Mouse (Mus musculus) kidney, adult 18-20 months (tissue): ENCODE results near the gene 9930021J03Rik.

Experiments used
- DNase-seq: peaks from one replicate; pipeline ENCODE4 v3.0.0; 2021

Gene 9930021J03Rik

DNA sequence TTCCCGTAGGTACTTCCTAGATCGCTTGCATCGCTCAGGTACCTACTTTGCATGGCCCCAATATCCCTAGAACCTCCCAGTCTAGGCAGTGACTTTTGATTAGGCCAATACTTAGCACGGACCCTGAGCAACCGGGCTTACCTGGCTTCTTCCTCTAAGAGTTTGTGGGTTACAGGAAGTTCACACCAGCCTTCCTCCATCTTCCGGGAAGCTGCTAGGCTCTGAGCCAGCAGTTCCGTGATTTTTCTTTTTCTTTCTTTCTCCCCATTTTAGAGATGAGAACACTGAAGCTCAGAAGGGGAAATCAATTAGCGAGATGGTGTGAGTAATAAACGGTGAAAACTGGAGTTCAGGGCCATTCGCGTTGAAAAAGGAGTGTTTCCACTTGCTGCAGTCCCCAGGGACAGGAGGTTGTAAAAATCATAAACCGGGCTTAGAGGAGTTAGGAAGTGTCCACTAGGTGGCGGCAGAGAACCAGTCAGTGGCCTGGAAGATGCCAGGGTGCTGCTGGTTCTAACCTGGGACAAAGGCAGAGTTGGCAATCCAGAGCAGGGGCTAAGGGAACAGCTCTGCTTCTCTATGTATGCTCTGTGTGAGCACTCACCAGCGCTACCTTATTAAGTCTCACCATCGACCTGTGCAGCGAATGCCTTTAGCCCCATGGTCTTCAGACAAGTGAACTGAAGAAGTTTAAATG, 121.8 kb downstream of the 9930021J03Rik start:
- DNase-seq: peak; percentile 86

DNA sequence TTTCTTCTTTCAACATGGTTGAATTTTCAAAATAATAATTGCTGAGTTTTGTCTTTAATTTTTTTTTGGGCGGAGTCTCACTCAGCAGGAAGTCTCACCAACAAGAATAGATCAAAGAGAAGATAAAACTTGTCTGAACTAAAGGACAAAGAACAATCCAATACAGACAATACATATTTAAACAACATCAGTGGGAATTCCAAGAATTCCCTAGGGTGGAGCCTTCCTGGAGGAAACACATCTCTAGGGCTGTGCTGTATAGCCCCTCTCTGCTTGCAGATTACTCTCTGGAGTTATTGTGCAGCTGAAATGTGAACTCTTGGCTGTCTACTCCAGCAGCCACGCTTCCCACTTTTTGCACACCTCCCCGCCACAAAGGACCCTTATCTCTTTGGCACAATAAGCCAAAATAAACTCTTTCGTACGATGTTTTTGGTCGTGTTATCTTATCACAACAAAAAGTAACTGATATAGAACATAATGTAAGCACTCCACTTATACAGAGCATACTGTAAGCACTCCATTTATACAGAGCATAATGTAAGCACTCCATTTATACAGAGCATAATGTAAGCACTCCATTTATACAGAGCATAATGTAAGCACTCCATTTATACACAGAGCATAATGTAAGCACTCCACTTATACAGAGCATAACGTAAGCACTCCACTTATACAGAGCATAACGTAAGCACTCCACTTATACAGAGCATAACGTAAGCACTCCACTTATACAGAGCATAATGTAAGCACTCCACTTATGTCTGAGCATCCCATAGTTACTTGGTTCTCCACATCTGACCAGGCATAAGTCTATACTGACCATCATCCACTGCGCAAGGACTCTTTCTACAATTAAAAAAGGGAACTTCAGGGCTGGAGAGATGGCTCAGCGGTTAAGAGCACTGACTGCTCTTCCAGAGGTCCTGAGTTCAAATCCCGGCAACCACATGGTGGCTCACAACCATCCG, 125.3 kb downstream of the 9930021J03Rik start:
- DNase-seq: no peak

DNA sequence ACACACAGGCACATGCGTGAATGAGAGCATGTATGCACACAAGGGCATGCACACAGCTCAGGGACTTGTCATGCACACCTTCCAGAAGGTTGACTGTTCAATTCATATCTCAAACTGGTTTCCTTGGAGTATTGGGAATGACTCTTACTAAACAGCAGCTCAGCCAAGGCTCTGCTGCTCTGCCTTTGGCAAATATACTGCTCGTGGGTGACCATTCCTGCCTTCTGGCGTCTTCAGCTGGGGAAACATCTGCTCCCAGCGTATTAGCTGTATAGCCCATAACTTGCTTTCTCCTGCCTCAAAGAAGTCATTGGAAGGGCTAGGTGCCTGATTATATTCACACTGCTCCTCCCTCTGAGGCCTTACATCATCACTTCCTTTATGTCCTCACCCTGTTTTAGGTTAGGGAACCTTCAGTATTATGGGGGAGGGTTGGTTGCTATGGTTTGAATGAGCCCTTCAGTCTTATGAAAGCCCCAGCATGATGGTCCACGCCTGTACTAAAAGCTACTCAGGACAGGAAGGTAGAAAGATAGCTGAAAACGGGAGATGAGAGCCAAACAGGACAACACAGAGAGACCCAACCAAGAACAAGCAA, 127.5 kb downstream of the 9930021J03Rik start:
- no peak for DNase-seq

DNA sequence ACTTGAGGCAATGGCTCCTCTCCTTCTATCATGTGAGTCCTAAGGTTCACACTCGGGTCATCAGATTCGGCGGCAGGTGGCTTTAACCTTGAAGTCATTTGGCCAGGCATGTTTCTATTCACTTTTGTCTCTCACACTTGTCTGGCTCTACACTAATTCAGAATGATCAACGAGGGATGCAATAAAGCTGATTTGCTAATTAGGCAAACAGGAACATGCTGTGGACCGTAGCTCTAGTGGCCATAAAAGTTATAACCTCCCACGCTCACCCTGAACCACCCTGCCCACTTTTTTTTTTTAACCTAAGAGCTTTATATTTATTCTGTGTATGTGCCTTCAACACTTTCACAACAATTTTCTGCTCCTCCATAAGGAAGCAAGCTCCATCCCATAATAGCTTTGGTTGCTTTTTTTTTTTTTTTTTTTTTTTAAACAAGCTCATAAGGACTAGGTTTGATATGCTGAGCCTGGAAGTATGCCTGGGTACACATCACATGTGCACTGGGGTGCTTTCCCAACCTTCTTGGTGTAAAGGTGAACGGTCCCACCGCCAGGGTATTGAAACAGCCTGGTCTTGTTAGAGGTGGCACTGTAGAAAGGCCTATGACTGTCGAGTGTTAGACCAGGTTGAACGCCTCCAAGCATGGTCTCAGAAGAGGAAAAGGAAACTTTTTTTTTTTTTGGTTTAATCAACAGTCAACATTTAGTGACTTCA, 129.2 kb downstream of the 9930021J03Rik start:
- DNase-seq: no peak

DNA sequence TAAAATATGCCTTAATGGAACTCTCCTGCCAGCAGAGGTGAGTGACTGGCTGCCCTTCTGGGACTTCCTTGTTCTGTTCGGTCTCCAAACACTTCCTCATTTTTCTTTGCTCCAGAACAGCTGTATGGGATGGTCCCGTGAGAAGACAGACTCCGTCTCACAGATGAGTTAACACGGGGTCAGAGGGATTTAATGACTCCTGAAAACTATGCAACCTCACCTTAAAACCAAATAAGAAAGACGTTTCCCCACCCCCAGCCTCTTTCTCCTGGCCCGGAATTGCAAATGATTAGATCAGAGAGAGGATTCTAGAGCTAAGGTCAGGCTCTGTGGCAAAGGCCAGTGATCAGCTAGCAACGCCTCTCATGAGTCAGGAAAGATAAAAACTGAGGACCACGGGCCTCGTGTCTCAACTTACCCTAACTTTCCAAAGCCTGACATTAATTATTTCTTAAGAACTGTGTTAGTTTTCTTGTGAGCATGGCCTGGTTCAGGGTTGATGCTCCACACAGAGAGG, 130.2 kb downstream of the 9930021J03Rik start:
- no peak for DNase-seq

DNA sequence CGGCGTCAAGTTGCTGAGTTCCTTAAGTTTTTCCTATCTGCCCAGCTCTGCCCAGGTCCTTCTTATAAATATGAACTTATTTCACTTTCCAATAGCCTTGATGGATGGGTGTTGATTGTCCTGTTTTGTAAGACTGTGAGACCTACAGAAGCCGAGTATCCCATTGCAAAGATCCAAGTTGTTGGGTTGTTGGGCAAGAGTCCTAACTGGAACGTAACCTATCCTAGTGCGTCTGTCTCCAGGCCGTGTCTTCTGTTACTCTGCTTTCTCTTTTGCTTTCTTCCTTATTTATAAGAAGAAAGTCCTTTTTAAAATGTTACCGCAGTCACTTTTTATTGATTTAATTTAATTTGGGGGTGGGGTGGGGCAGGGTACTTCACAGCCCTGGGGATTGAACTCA, 130.8 kb downstream of the 9930021J03Rik start:
- DNase-seq: no peak

DNA sequence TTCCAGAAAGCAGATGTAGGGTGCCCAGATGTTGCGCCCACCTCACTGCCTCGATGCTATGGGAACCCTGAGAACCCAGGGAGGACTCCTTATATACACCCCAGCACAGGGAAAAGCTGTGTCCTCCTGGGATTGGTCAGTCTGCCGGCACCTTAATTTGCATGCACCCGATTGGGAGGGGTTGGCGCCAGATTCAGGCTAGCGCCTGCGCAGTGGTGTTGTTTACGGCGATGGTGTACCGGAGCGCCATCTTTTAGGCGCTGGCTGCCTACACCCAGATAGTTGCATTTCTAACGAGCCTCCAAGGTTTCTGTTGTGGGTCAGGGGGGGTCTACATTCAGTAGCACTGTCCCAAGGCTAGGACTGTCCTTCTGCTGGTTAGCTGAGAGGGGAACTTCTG, 133.1 kb downstream of the 9930021J03Rik start:
- no peak for DNase-seq

DNA sequence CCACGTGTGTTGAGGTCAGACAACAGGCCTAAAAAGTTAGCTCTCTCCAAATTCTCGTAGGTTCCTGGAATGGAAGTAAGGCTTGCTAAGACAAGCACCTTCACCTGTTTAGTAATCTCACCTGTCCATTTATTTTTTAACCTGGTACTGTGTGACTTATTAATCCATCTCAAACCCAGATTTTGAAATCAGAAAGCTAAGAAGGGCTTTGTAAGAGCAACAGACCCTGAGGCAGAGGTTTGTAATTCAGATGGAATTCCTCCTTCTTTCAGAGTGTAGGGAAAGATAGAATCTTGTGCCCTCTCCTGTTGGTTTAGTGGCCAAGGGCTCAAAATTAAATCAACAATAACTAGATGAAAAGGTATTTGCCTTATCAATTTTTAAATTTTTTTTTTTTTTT, 134.6 kb downstream of the 9930021J03Rik start:
- DNase-seq: no peak

DNA sequence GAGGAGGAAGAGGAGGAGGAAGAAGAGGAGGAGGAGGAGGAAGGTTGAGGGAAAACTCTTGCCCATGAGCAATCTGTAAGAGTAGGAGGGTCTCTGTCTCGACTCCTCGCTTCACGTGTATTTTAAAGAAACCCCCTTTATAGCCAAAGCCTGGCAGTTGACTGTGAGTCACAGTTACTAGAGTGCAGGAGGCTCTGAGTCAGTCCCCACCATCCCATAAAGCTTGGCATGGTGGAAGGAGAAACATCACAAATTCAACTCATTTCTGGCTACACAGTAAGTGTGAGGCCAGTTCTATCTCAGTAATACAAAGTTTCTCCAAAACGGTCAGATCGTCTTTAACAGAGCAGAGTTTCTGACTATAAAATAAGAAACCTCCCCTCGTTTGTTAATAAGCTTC, 135.5 kb downstream of the 9930021J03Rik start:
- DNase-seq: no peak

DNA sequence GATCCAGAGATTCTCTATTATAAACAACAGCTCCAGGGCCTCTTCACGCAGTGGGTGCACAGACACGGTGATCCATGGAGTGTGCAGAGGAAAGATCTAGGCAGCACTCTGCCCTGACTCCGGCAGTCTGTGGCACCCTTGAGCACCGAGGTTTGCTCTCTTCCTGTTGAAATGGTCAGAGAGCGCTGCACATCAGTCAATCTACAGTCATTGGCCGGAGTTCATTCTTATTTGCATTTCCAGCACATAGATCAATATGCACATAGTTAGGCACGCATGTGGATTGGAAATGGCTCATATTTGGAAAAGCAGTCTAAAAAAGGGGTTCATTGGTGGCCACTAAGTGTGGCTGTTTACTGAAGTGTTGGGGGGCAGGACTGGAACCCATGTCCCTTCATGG, 137.7 kb downstream of the 9930021J03Rik start:
- DNase-seq: no peak

DNA sequence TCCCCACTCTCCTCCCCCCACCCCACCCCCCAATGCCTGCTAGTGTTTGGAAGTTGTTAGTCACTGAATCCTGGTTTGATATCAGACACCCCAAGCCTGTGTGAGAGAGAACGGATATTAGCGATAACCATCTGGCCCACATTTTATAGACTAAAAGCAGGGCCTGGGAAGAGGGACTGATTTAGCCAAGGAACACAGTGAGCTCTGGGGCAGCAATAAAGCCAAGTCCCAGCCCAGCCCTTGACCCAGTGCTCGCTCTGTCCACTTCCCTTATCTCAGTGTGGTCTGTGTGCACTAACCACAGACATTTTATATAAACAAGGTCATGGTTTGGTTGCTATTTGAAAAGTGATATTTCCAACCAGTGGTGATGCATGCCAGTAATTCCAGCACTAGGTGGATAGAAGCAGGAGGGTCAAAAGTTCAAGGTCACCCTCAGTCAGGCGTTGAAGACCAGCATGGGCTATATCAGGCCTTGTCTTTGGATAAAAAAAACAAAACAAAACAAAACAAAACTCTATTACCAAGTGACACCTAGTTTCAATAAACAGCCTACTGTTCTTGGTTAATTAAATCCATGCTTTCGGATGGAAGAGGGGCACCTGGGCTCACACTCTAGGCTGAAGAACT, 138.7 kb downstream of the 9930021J03Rik start:
- DNase-seq: no peak

DNA sequence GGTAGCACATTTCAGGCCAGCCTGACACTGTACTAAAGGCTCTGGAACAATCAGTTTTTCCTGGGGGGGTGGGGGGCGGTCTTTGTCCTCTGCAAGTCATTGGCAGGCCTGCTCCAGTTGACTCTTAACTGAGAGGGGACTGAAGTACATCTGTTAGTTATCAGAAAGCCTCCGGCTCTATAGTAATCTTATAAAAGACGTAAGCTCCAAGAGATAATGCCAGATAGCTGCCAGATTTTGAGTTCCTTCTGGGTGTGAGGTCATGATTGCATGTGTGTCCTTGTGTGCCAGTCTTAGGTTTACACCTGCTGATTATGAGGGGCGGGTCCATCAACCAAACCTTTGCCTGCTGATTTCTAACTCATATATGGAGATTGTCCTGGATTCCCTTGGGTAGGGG, 139.6 kb downstream of the 9930021J03Rik start:
- DNase-seq: no peak

DNA sequence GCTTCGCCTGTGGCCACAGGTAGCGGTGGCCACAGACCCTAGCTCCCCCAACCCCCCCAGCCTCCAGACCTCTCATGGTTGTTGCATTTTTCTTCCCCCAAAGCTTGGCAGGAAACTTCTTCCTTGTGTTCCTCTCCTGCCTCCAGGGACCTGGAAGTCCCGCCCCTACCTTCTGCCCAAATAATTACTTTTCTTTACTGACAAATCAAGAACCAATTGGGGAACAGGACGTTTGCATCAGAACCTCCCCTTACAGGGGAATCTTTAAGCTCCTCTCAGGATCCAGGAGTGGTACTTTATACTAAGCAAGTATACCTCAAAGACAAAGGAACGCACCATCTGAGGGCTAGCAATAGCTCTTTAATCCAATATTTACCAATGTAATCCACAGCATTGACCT, 140.9 kb downstream of the 9930021J03Rik start:
- DNase-seq: no peak
